ENCODE assay signal across 8 mouse cellular contexts in genomic region chr4:124850261-124850913, GRCm38 (mm10). TPM values are rescaled to one million over a fixed set of nuclear protein-coding genes. Genes with fewer than 3 reads are reported as not detected.
DNase-seq lines count a peak whose midpoint lies in the region; ATAC-seq and TF ChIP-seq lines count a peak whose summit lies in the region.

Gene Yrdc (plus strand): TSS chr4:124850679.

- WGBS in forebrain, embryonic 13.5 days, result under 1% methylated on average over 49 of the region's 90 CpGs
- WGBS in large intestine, adult 2 months, result under 1% methylated on average over 90 of the region's 90 CpGs
- under 1% methylated on average over 55 of the region's 90 CpGs for WGBS in liver, postnatal 0 days (ENCODE audit: insufficient replicate concordance)
- 1% methylated on average over 52 of the region's 90 CpGs for WGBS in neural tube, embryonic 14.5 days

- peak within 1 kb of the TSS; percentile 94 for H3K27ac ChIP-seq in forebrain, embryonic 13.5 days
- H3K27ac ChIP-seq in liver, postnatal 0 days (ENCODE audit: low read depth), result peak within 1 kb of the TSS; percentile 96
- peak within 1 kb of the TSS; percentile 95 for H3K27ac ChIP-seq in neural tube, embryonic 14.5 days (ENCODE audit: low read depth, low read length)

- DNase-seq in c-Kit-positive CD71-positive TER-119-positive erythroid progenitor cells, embryonic 14.5 days (ENCODE audit: low spot score), result peak; percentile 82
- DNase-seq in heart, postnatal 10 days, result peak; percentile 96
- DNase-seq in large intestine, adult 2 months (ENCODE audit: low read depth, low spot score), result peak; percentile 57
- DNase-seq in liver, postnatal 0 days, result peak; percentile 96
- peak; percentile 96 for DNase-seq in testis, postnatal 10 days (ENCODE audit: low spot score)

- no peaks in the 10 kb centered on the region for H3K27me3 ChIP-seq in E14TG2a.4 (ENCODE audit: insufficient read depth, low read length)
- no peaks in the 10 kb centered on the region for H3K27me3 ChIP-seq in forebrain, embryonic 13.5 days
- H3K27me3 ChIP-seq in liver, postnatal 0 days (ENCODE audit: insufficient read depth, low read length), result no peaks in the 10 kb centered on the region
- H3K27me3 ChIP-seq in neural tube, embryonic 14.5 days (ENCODE audit: control insufficient read depth, insufficient read depth, low read length), result no peaks in the 10 kb centered on the region

- intact Hi-C loops in heart, postnatal 10 days (cut with DNase I), result no loop called here

- ATAC-seq in forebrain, embryonic 13.5 days, result peak; percentile 95
- ATAC-seq in liver, postnatal 0 days, result peak; percentile 94
- ATAC-seq in neural tube, embryonic 14.5 days (ENCODE audit: low read depth), result peak; percentile 94

- no peak for TF ChIP-seq CTCF in E14TG2a.4 (conservative IDR thresholded peaks at IDR 0.05; ENCODE audit: low read length)
- TF ChIP-seq CTCF in liver, postnatal 0 days (IDR thresholded peaks at IDR 0.05; ENCODE audit: low read depth), result no peak

- peak within 1 kb of the TSS; percentile 95 for H3K4me3 ChIP-seq in E14TG2a.4 (replicated peaks; ENCODE audit: low read length)
- peak within 1 kb of the TSS; percentile 100 for H3K4me3 ChIP-seq in forebrain, embryonic 13.5 days
- peak within 1 kb of the TSS; percentile 99 for H3K4me3 ChIP-seq in liver, postnatal 0 days (ENCODE audit: low read depth, low read length)
- peak within 1 kb of the TSS; percentile 93 for H3K4me3 ChIP-seq in neural tube, embryonic 14.5 days (ENCODE audit: low read depth, low read length)

- no peak for TF ChIP-seq EP300 in liver, postnatal 0 days (IDR thresholded peaks at IDR 0.05; ENCODE audit: low read depth)

- H3K4me1 ChIP-seq in E14TG2a.4 (replicated peaks; ENCODE audit: low read depth, low read length), result peaks cover 53% of the 10 kb centered on the region
- H3K4me1 ChIP-seq in forebrain, embryonic 13.5 days, result peaks cover 35% of the 10 kb centered on the region
- H3K4me1 ChIP-seq in liver, postnatal 0 days (ENCODE audit: insufficient read depth), result peaks cover 14% of the 10 kb centered on the region
- peaks cover 28% of the 10 kb centered on the region for H3K4me1 ChIP-seq in neural tube, embryonic 14.5 days (ENCODE audit: control insufficient read depth, insufficient read depth, low read length)

- H3K9ac ChIP-seq in forebrain, embryonic 13.5 days, result peak within 1 kb of the TSS; percentile 93
- peak within 1 kb of the TSS; percentile 94 for H3K9ac ChIP-seq in liver, postnatal 0 days (replicated peaks)
- peak within 1 kb of the TSS; percentile 86 for H3K9ac ChIP-seq in neural tube, embryonic 14.5 days (replicated peaks; ENCODE audit: low read depth, low read length)

- H3K4me2 ChIP-seq in forebrain, embryonic 13.5 days, result peak within 1 kb of the TSS; percentile 94
- H3K4me2 ChIP-seq in liver, postnatal 0 days (ENCODE audit: low read depth, low read length), result peak within 1 kb of the TSS; percentile 83
- H3K4me2 ChIP-seq in neural tube, embryonic 14.5 days (ENCODE audit: low read depth, low read length), result peak within 1 kb of the TSS; percentile 86

- H3K36me3 ChIP-seq in E14TG2a.4 (ENCODE audit: insufficient read depth, low read length), result peaks cover 53% of the 10 kb centered on the region
- peaks cover 37% of the 10 kb centered on the region for H3K36me3 ChIP-seq in forebrain, embryonic 13.5 days (ENCODE audit: poor library complexity, severe bottlenecking)
- H3K36me3 ChIP-seq in liver, postnatal 0 days (replicated peaks; ENCODE audit: insufficient read depth, low read length), result peaks cover 16% of the 10 kb centered on the region
- peaks cover 11% of the 10 kb centered on the region; the same call in 1 of the 2 replicates for H3K36me3 ChIP-seq in neural tube, embryonic 14.5 days (ENCODE audit: control insufficient read depth, insufficient read depth, low read length)

- no peaks in the 10 kb centered on the region for H3K9me3 ChIP-seq in E14TG2a.4 (ENCODE audit: low read length)
- no peaks in the 10 kb centered on the region for H3K9me3 ChIP-seq in forebrain, embryonic 13.5 days (replicated peaks)
- H3K9me3 ChIP-seq in liver, postnatal 0 days (ENCODE audit: low read length), result no peaks in the 10 kb centered on the region
- no peaks in the 10 kb centered on the region for H3K9me3 ChIP-seq in neural tube, embryonic 14.5 days (ENCODE audit: control insufficient read depth, low read length)

RNA-seq across cellular contexts. Expression of gene Yrdc, which starts in this region (rescaled TPM):
- polyA plus RNA-seq in forebrain, embryonic 13.5 days (2015; fragmentation: Nextera tagmentation; extraction: Ambion mirVana), result 45.8 and 51.4 TPM in 2 replicates
- 10 to 100 TPM; 20.9 to 24.4 TPM for total RNA-seq in heart, postnatal 10 days (2021)
- 41.9 and 52.3 TPM in 2 replicates for polyA plus RNA-seq in large intestine, adult 2 months (2012; rRNA removed)
- 15.4 and 18.4 TPM in 2 replicates for polyA plus RNA-seq in liver, postnatal 0 days (2015; fragmentation: Nextera tagmentation; extraction: Ambion mirVana)
- polyA plus RNA-seq in neural tube, embryonic 14.5 days (2014; fragmentation: Nextera tagmentation; extraction: Ambion mirVana), result 48.8 and 51.4 TPM in 2 replicates

Comparison
In these comparisons a context has a peak if more than half of its experiments do, and no peak if none do; other contexts are left out.
1. Peak in every context shown above with its lines: DNase-seq, ATAC-seq, H3K4me3 ChIP-seq and H3K27ac ChIP-seq.